Mouse (Mus musculus) heart, embryonic 13.5 days (tissue): ENCODE data around the gene Wdpcp. TPM values are rescaled to one million over a fixed set of nuclear protein-coding genes. Genes with fewer than 3 reads are reported as not detected.
"Not testable (repeated sequence)": the region's sequence is repeated elsewhere in the genome, so short reads cannot be mapped to it uniquely, and the experiment has no call there.

Experiments
- ATAC-seq: fragments of 200-750 bp; cut with Nextera tagmentation; 2 replicates; pipeline ENCODE4 v1.8.0; 2017; ENCODE audit warnings: moderate TSS enrichment; ENCODE audit not compliant: insufficient number of reproducible peaks, low FRiP score, low TSS enrichment; ENCODE audit errors: extremely low read depth
- H3K27ac ChIP-seq: fragments of 300-500 bp; sonication (generic); replicated peaks from 2 replicates; pipeline ENCODE4 v1.5.1; 2015; ENCODE audit warnings: moderate library complexity, mild to moderate bottlenecking, inconsistent platforms
- H3K27me3 ChIP-seq: fragments of 300-500 bp; sonication (generic); replicated peaks from 2 replicates; pipeline ENCODE4 v1.6.1; 2015; ENCODE audit warnings: mild to moderate bottlenecking, inconsistent platforms
- H3K36me3 ChIP-seq: fragments of 300-500 bp; sonication (generic); 2 replicates; pipeline ENCODE4 v1.6.1; 2015; ENCODE audit warnings: mild to moderate bottlenecking, inconsistent platforms
- H3K4me1 ChIP-seq: fragments of 300-500 bp; sonication (generic); 2 replicates; pipeline ENCODE4 v1.6.1; 2015; ENCODE audit warnings: inconsistent platforms
- H3K4me2 ChIP-seq: fragments of 300-500 bp; sonication (generic); 2 replicates; pipeline ENCODE4 v1.6.1; 2015; ENCODE audit warnings: inconsistent platforms, mild to moderate bottlenecking, moderate library complexity
- H3K4me3 ChIP-seq: fragments of 300-500 bp; sonication (generic); 2 replicates; pipeline ENCODE4 v1.5.1; 2015; ENCODE audit warnings: moderate library complexity, mild to moderate bottlenecking, inconsistent platforms
- H3K9ac ChIP-seq: fragments of 300-500 bp; sonication (generic); 2 replicates; pipeline ENCODE4 v1.6.1; 2015; ENCODE audit warnings: inconsistent platforms, mild to moderate bottlenecking, moderate library complexity
- H3K9me3 ChIP-seq: fragments of 300-500 bp; sonication (generic); 2 replicates; pipeline ENCODE4 v1.6.1; 2016; ENCODE audit warnings: inconsistent platforms
- WGBS: fragments of 180-500 bp; shearing (Covaris S2); methylation state at CpG from one replicate; pipeline ENCODE4 v1.1.7; 2015; ENCODE audit warnings: mixed read lengths; 5-methylcytosine and 5-hydroxymethylcytosine counted together
- polyA plus RNA-seq: library from polyadenylated mRNA; unstranded; fragments of >200 nt; fragmentation: Nextera tagmentation; extraction: Ambion mirVana; gene quantifications from 2 replicates; pipeline ENCODE4 v1.2.1, GENCODE M21; 2015

The Wdpcp gene
- polyA plus RNA-seq: 6.6 and 7.2 TPM in 2 replicates

DNA sequence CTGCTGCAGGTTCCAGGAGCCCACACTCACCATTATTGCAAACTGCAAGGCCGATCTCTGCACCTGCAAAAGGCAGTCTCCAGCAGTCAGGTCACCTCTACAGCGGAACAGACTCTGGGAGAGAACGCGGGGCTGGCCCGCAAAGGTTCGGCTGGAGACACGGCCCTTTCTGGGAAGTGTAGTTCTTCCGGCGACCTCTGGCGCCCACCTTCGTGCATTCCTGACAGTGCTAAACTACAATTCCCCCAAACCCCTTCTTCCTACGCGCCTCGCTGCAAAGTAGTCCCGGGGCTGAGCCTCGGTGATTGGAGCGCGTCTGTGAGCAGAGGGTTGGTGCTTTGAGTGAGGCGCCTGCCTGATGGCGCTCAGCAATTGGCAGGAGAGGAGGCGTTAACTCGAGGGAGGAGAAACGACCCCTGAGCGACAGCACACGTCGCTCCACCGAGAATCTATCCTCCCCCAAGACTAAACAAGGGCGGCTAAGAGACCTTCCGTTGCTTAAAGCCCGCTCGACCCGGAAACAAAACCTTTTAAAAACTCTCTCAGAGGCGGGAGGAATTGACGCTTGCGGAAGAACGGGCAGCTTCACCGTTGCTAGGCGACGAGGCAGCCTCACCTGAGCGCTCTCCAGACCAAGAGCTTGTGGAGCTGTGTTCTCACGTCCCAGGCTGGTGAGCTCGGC is at the start of gene Wdpcp, which contains the start of gene Mdh1:
Gene Wdpcp, plus strand, starts transcription at position 536 of the 682 bp plus-strand sequence.
Gene Mdh1, minus strand, starts transcription at position 668 of the 682 bp plus-strand sequence.
- peak; percentile 94 for ATAC-seq
- Histone ChIP-seq H3K27ac (peak within 1 kb of the TSS; percentile 94), H3K4me3 (peak within 1 kb of the TSS; percentile 81), H3K36me3 (peaks cover 7% of the 10 kb centered on the region), H3K4me2 (peak within 1 kb of the TSS; percentile 76), H3K4me1 (peaks cover 37% of the 10 kb centered on the region), H3K9ac (peak within 1 kb of the TSS; percentile 93), H3K9me3 (no peaks in the 10 kb centered on the region), H3K27me3 (no peaks in the 10 kb centered on the region)
- under 1% methylated on average over 42 of the region's 42 CpGs for WGBS

DNA sequence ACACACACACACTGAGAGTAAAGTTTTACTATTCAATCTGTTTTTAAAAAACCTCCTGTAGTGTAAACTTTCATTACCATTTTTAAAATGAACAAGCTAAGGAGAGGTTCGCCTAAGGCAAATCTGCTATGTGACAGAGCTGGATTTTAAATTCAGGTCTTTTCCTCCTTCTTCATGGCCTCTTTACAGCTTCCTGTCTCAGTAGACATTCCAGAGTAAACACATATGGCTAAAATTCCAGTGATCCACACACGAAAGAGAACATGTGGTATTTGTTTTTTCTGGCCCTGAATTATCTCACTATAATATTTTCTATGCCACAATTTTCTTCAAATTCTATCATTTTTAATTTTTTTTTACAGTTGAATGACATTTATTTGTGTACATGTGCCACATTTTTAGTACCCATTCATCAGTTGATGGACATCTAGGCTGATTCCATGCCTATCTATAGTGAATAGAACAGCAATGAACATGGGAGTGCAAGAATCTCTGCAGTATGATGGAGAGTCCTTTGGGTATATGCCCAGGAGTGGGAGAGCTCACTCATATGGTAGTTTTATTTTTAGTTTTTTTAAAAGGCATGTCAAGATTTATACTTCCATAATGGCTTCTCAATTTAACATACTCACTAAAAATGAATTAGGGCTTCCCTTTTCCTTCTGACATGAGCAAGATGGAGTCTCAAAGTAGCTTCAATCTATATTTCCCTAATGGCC is 43.2 kb upstream of the Wdpcp start:
- no peaks in the 10 kb centered on the region for H3K27me3 ChIP-seq
- 40% methylated on average over 2 of the region's 2 CpGs for WGBS
- no peaks in the 10 kb centered on the region for H3K9me3 ChIP-seq
- H3K4me2 ChIP-seq: no peak overlapping the region
- no peak overlapping the region for H3K27ac ChIP-seq
- H3K36me3 ChIP-seq: no peaks in the 10 kb centered on the region
- H3K9ac ChIP-seq: no peak overlapping the region
- no peak for ATAC-seq
- H3K4me3 ChIP-seq: no peak overlapping the region
- no peaks in the 10 kb centered on the region for H3K4me1 ChIP-seq

DNA sequence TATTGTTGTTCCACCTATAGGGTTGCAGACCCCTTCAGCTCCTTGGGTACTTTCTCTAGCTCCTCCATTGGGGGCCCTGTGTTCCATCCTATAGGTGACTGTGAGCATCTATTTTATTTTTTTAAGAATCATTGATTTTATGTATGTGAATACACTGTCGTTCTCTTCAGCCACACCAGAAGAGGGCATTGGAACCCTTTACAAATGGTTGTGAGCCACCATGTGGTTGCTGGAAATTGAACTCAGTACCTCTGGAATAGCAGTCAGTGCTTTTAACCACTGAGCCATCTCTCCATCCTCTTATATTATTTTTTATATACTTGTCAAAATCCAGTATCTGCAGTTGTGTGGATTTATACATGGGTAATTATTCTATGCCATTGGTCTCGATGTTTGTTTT is 41.2 kb upstream of the Wdpcp start:
- not testable (repeated sequence) for H3K9me3 ChIP-seq, H3K4me1 ChIP-seq, H3K9ac ChIP-seq, ATAC-seq, H3K27me3 ChIP-seq, H3K27ac ChIP-seq, H3K4me2 ChIP-seq, H3K4me3 ChIP-seq, H3K36me3 ChIP-seq
- 70% methylated on average over 2 of the region's 2 CpGs for WGBS

DNA sequence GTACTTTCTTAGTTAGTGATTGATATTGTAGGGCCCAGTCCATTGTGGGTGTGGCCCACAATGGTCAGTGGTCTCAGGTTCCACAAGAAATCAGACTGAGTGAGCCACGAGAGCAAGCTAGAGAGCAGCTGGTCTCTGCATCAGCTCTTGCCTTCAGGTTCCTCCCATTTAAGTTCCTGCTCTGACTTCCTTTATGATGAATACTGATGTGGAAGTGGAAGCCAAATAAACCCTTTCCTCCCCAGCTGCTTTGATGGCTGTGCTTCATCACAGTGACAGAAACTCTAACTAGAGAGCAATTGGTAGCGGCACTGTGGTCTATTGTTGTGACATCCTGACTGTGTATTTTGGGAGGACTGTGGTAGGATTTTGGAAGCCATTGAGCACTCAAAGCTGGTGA is 32.0 kb upstream of the Wdpcp start:
- H3K4me1 ChIP-seq: no peaks in the 10 kb centered on the region
- no peak overlapping the region for H3K27ac ChIP-seq
- WGBS: 45% methylated on average over 2 of the region's 2 CpGs
- no peak for ATAC-seq
- H3K9me3 ChIP-seq: no peaks in the 10 kb centered on the region
- H3K4me3 ChIP-seq: no peak overlapping the region
- H3K4me2 ChIP-seq: no peak overlapping the region
- no peaks in the 10 kb centered on the region for H3K36me3 ChIP-seq
- no peaks in the 10 kb centered on the region for H3K27me3 ChIP-seq
- no peak overlapping the region for H3K9ac ChIP-seq

DNA sequence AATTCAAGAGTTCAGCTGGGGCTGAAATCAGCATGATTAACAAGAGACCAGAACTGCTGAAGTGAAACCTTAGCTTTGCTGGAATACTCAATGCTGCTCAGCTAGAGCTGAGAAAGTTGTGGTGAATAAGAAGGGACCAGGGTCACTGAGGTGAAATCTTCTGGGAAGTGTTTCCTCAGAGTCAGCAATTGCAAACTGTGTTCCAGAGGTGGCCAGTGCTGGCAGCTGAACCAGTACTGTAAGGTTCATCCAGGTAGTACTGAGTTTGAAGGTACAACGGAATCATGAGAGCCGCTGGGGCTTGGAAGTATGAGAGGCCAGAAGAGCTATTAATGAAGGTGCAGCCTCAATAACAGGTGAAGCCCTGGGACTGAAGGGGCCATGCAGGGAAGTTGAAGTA is 31.4 kb upstream of the Wdpcp start:
- Histone ChIP-seq H3K27ac (no peak overlapping the region), H3K36me3 (no peaks in the 10 kb centered on the region), H3K9me3 (no peaks in the 10 kb centered on the region), H3K4me2 (no peak overlapping the region), H3K4me3 (no peak overlapping the region), H3K4me1 (no peaks in the 10 kb centered on the region), H3K9ac (no peak overlapping the region), H3K27me3 (no peaks in the 10 kb centered on the region)
- no peak for ATAC-seq
- 91% methylated on average over 2 of the region's 2 CpGs for WGBS

DNA sequence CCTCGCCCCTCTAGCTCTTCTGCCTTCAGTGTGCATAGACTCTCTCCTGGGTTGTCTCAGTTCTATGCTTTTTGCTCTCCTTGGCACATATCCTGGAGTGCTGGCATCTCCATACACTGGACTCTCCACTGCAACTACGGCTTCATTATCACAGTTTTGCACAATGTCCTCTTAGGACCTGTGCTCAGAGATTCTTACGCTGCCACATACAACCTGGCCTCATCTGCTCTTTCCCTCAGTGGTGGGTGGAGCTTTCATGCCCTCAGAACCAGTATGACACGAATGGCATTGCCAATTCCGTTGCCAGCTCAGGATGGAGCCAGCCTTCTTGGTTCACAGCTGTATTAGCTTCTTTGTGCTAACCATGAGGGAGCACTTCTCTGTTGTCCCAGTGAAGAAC is 29.3 kb upstream of the Wdpcp start:
- H3K9me3 ChIP-seq: no peaks in the 10 kb centered on the region
- H3K27me3 ChIP-seq: no peaks in the 10 kb centered on the region
- no peaks in the 10 kb centered on the region for H3K4me1 ChIP-seq
- H3K4me3 ChIP-seq: no peak overlapping the region
- H3K36me3 ChIP-seq: no peaks in the 10 kb centered on the region
- no peak for ATAC-seq
- H3K9ac ChIP-seq: no peak overlapping the region
- no peak overlapping the region for H3K4me2 ChIP-seq
- 69% methylated on average over 5 of the region's 5 CpGs for WGBS
- H3K27ac ChIP-seq: no peak overlapping the region

DNA sequence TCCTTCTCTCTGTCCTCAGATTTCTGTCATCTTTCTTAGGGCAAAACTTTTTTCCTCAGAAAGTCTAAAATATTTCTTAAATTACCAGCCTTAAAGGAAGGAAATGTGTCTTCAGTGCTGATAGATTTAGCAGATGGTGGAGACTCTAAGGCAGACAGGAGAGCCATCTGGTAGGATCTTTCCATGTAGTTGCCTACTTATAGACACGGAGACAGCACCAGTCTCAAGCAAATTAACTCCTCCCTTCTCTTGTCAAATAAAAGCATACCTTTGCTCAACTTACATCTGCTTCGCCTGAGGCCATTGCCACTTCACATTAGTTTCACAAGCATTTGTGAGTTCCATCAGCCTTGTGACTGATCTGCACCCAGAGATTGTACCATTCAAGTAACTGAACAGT is 27.0 kb upstream of the Wdpcp start:
- no peak overlapping the region for H3K4me3 ChIP-seq
- H3K27me3 ChIP-seq: no peaks in the 10 kb centered on the region
- H3K4me2 ChIP-seq: no peak overlapping the region
- no peak for ATAC-seq
- no peak overlapping the region for H3K9ac ChIP-seq
- no peak overlapping the region for H3K27ac ChIP-seq
- H3K9me3 ChIP-seq: no peaks in the 10 kb centered on the region
- no peaks in the 10 kb centered on the region for H3K36me3 ChIP-seq
- 59% methylated on average over 2 of the region's 2 CpGs for WGBS
- H3K4me1 ChIP-seq: no peaks in the 10 kb centered on the region

DNA sequence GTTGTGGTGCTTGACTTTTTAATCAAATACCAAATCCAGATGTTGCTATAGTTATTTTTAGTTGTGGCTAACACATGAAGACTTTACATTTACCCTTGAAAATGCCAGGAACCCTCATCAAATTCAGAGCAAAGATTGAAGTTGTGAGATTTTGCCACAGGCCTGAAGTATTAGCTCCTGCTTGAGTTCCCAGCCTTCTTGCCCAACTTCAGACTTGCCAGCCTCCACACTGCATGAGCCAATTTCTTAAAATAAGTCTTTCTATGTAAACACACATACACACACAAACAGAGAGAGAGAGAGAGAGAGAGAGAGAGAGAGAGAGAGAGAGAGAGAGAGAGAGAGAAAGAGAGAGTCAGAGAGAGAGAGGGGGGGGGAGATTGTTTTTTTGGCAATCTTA is 26.1 kb upstream of the Wdpcp start:
- ATAC-seq: no peak
- H3K4me2 ChIP-seq: no peak overlapping the region

DNA sequence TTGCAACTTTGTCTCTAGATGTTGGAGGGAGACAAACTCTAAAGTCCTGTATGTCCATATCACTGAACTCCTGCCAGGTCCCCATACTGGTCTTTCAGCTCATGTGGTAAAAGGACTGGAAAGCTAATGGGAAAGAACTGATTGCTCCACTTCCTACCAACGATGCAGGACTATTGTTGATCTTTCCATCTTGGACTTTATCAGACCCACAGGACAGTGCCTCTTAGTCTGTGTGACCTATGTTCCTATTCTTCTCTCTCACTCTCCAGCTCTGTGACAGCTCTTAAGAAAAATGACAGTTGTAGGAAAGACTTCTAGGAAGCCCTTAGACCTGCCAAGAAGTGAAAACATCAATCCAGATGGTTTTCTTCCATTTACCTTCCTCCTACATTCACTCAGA is 25.4 kb upstream of the Wdpcp start:
- no peak overlapping the region for H3K4me3 ChIP-seq
- H3K9me3 ChIP-seq: no peaks in the 10 kb centered on the region
- H3K4me2 ChIP-seq: no peak overlapping the region
- H3K9ac ChIP-seq: no peak overlapping the region
- WGBS: 39% methylated on average over 1 of the region's 1 CpGs
- ATAC-seq: no peak
- no peaks in the 10 kb centered on the region for H3K36me3 ChIP-seq
- H3K27ac ChIP-seq: no peak overlapping the region
- no peaks in the 10 kb centered on the region for H3K27me3 ChIP-seq
- H3K4me1 ChIP-seq: peaks cover under 1% of the 10 kb centered on the region; the same call in 1 of the 2 replicates

More for the DNA sequence above, 26.1 kb upstream of the Wdpcp start:
- Histone ChIP-seq H3K27me3 (no peaks in the 10 kb centered on the region), H3K4me3 (no peak overlapping the region), H3K9me3 (no peaks in the 10 kb centered on the region), H3K27ac (no peak overlapping the region), H3K9ac (no peak overlapping the region), H3K36me3 (no peaks in the 10 kb centered on the region), H3K4me1 (no peaks in the 10 kb centered on the region)

DNA sequence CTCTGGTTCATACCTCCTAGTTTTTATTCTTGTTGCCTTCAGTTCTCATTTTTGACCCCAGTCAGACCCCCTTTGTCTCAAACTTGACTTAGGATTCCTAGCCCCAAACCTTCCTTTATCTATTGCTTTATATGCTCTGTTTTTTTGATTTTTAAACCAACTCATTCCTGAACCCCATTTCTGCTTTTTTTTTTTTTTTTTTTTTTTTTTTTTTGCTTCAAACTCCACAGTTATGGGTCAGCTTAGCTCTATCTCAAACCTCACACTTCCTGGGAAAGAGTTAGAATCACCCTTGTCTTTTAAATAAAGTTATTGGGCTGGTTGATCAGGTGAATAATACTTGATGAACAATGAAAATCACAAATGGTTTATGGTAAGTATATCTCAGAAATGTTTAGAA is 24.5 kb upstream of the Wdpcp start:
- no peak overlapping the region for H3K4me3 ChIP-seq
- H3K9ac ChIP-seq: no peak overlapping the region
- H3K27ac ChIP-seq: no peak overlapping the region
- no peaks in the 10 kb centered on the region for H3K27me3 ChIP-seq
- H3K9me3 ChIP-seq: no peaks in the 10 kb centered on the region
- no peaks in the 10 kb centered on the region for H3K36me3 ChIP-seq
- ATAC-seq: no peak
- no peak overlapping the region for H3K4me2 ChIP-seq
- peaks cover 9% of the 10 kb centered on the region for H3K4me1 ChIP-seq

DNA sequence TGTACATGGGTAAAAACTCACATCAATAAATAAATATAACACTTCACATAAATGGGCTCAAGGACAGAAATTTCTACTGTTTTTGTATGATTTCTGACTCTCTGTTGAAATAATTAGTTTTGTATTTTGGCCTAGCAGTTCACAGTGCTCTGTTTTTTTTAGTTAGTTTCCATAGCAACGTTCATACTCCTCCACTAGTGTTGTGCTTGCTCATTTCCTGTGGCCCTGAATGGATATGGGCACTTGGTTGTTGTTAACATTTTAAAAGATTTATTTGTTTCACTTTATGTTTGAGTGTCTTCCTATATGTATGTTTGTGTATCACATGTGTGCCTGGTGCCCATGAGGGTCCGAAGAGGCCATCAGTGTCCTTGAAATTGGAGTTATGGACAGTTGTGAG is 23.0 kb upstream of the Wdpcp start:
- no peak for ATAC-seq
- WGBS: 73% methylated on average over 2 of the region's 2 CpGs
- H3K36me3 ChIP-seq: no peaks in the 10 kb centered on the region
- peaks cover 10% of the 10 kb centered on the region for H3K4me1 ChIP-seq
- no peaks in the 10 kb centered on the region for H3K9me3 ChIP-seq
- no peak overlapping the region for H3K27ac ChIP-seq
- H3K27me3 ChIP-seq: no peaks in the 10 kb centered on the region
- no peak overlapping the region for H3K4me3 ChIP-seq
- H3K9ac ChIP-seq: no peak overlapping the region
- no peak overlapping the region for H3K4me2 ChIP-seq

DNA sequence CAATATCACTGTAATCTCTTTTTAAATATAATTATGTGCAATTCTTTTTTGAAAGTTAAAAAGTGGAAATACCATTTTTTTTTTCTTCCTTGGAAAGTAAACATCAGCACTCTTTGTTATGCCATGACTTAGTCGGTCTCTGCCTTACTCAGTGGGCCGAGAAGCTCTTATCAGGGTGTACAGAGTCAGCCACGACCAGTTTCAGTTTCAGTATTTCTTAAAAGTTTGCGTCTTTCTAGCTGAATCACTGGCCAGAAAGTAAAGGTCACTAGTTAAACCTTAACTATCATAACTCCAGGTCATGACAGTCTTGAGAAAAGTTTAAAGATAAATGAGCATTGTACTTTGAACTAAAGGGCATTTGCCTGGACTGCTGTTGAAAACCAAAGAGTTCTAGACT is 22.3 kb upstream of the Wdpcp start:
- 0 out of 2 replicates have a peak overlapping the region, but pooled peaks have one; percentile 7 for H3K4me2 ChIP-seq
- no peak overlapping the region for H3K4me3 ChIP-seq
- H3K4me1 ChIP-seq: peaks cover 10% of the 10 kb centered on the region
- H3K9ac ChIP-seq: no peak overlapping the region
- no peaks in the 10 kb centered on the region for H3K9me3 ChIP-seq
- WGBS: 55% methylated on average over 4 of the region's 4 CpGs
- no peak overlapping the region for H3K27ac ChIP-seq
- ATAC-seq: no peak
- no peaks in the 10 kb centered on the region for H3K27me3 ChIP-seq
- H3K36me3 ChIP-seq: peaks cover 1% of the 10 kb centered on the region
